Mouse (Mus musculus): Measurements from ENCODE around the gene Pde6h.

DNA sequence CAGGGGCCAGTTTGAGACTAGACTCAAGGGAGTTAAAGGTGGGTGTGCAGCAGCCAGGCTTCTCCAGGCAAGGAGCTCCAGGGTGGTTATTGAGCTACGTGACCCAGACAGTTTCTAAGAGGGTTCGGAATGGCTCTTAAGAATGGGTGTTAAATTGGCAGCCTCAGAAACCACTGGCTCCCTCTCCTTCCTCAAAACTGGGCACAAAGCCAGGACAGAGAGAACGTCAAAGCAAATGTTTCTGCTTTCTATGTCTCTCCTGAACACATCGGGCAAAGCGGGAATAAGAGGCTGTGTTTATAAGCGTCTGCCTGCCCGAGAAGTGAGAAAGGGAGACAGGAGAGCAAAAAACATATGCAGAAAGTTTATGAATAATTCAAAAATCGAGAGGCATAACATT lies 49.0 kb upstream of the Pde6h start:
- TF ChIP-seq CTCF (IDR thresholded peaks at IDR 0.05; ENCODE audit: low read depth, low read length), result no peak
- TF ChIP-seq POLR2A (IDR thresholded peaks at IDR 0.05; ENCODE audit: extremely low read depth, insufficient read depth, low read length), result no peak

Data from liver, adult 2 months (tissue).